Mouse (Mus musculus): ENCODE results near the gene Scnm1.

- TF ChIP-seq CTCF (IDR thresholded peaks at IDR 0.05; ENCODE audit: low read depth), result no peak
- TF ChIP-seq EP300 (IDR thresholded peaks at IDR 0.05; ENCODE audit: low read depth), result no peak
These were observed 43.8 kb upstream of the Scnm1 start for GRCm38 (mm10) chr3:95177583-95177982.
